ENCODE assay signal across 8 mouse cellular contexts in genomic region chr2:5900145-5900544, GRCm38 (mm10). TPM values are rescaled to one million over a fixed set of nuclear protein-coding genes. Genes with fewer than 3 reads are reported as not detected.
DNase-seq lines count a peak whose midpoint lies in the region; ATAC-seq and TF ChIP-seq lines count a peak whose summit lies in the region.

No protein-coding gene starts in this region.

- no peaks in the 10 kb centered on the region for H3K4me1 ChIP-seq in CH12.LX (ENCODE audit: control insufficient read depth in 1 of 2, insufficient read depth in 2 of 2)
- H3K4me1 ChIP-seq in lung, postnatal 0 days (ENCODE audit: insufficient read depth, low read depth, low read length) = no peaks in the 10 kb centered on the region
- H3K4me1 ChIP-seq in heart, embryonic 12.5 days (replicated peaks) = no peaks in the 10 kb centered on the region

- no peaks in the 10 kb centered on the region for H3K27me3 ChIP-seq in CH12.LX (replicated peaks)
- no peaks in the 10 kb centered on the region for H3K27me3 ChIP-seq in lung, postnatal 0 days (replicated peaks; ENCODE audit: insufficient read depth, low read length)
- no peaks in the 10 kb centered on the region for H3K27me3 ChIP-seq in heart, embryonic 12.5 days (replicated peaks)

- H3K9me3 ChIP-seq in CH12.LX (replicated peaks; ENCODE audit: low read length) = no peaks in the 10 kb centered on the region
- no peaks in the 10 kb centered on the region for H3K9me3 ChIP-seq in lung, postnatal 0 days (ENCODE audit: low read length)
- no peaks in the 10 kb centered on the region for H3K9me3 ChIP-seq in heart, embryonic 12.5 days (replicated peaks)

- no peak overlapping the region for H3K27ac ChIP-seq in CH12.LX (ENCODE audit: insufficient read depth, low read depth)
- no peak overlapping the region for H3K27ac ChIP-seq in lung, postnatal 0 days (ENCODE audit: low read length)
- H3K27ac ChIP-seq in heart, embryonic 12.5 days (ENCODE audit: poor library complexity, severe bottlenecking) = no peak overlapping the region

- in situ Hi-C loops in CH12.LX (cut with MboI; ENCODE audit: low pct_ligation_motif_present, low pct_unique_long_range_greater_than_20kb, low sequenced_read_pairs) = no loop called here

- TF ChIP-seq CTCF in CH12.LX (conservative IDR thresholded peaks at IDR 0.05 in 1 of 2, IDR thresholded peaks at IDR 0.05 in 1 of 2; ENCODE audit: low read depth in 2 of 2, low read length in 2 of 2) = peak; percentile 76 to 85
- peak; percentile 70 for TF ChIP-seq CTCF in lung, postnatal 0 days (IDR thresholded peaks at IDR 0.05)

- dilution Hi-C loops in CH12.LX (cut with MboI; ENCODE audit: extremely low pct_ligation_motif_present, extremely low pct_unique_long_range_greater_than_20kb, low sequenced_read_pairs) = no loop called here

- TF ChIP-seq EP300 in CH12.LX (IDR thresholded peaks at IDR 0.05; ENCODE audit: low read length) = no peak
- TF ChIP-seq EP300 in lung, postnatal 0 days (IDR thresholded peaks at IDR 0.05) = no peak

- WGBS in lung, postnatal 0 days = 60% methylated on average over 5 of the region's 5 CpGs
- 62% methylated on average over 5 of the region's 5 CpGs for WGBS in heart, embryonic 12.5 days

- no peak overlapping the region for H3K4me2 ChIP-seq in CH12.LX (ENCODE audit: insufficient read depth, low read depth, poor library complexity, severe bottlenecking)
- H3K4me2 ChIP-seq in lung, postnatal 0 days (replicated peaks; ENCODE audit: low read depth, low read length) = no peak overlapping the region
- H3K4me2 ChIP-seq in heart, embryonic 12.5 days = no peak overlapping the region

- DNase-seq in kidney, postnatal 10 days = peak; percentile 48
- no peak for DNase-seq in kidney, adult 11 months
- DNase-seq in CH12.LX (ENCODE audit: extremely low read depth) (peak; percentile 72), R1 (ENCODE audit: low read depth, low spot score) (peak; percentile 75)
- DNase-seq in lung, postnatal 0 days (ENCODE audit: low spot score) = peak; percentile 60
- no peak for DNase-seq in ovary, adult 18-20 months (ENCODE audit: low spot score)
- no peak for DNase-seq in layer of hippocampus, adult 8-10 months (ENCODE audit: low spot score in 2 of 2)

- no peaks in the 10 kb centered on the region for H3K36me3 ChIP-seq in CH12.LX (replicated peaks in 1 of 2; ENCODE audit: control insufficient read depth in 1 of 2, insufficient read depth in 1 of 2, low read length in 1 of 2)
- H3K36me3 ChIP-seq in lung, postnatal 0 days (ENCODE audit: insufficient read depth, low read length) = no peaks in the 10 kb centered on the region
- H3K36me3 ChIP-seq in heart, embryonic 12.5 days = peaks cover 5% of the 10 kb centered on the region

- no peak for TF ChIP-seq POLR2A in CH12.LX (IDR thresholded peaks at IDR 0.05; ENCODE audit: low read depth, low read length)

- no peak overlapping the region for H3K4me3 ChIP-seq in CH12.LX (replicated peaks in 1 of 3; ENCODE audit: low read depth in 2 of 3, low read length in 2 of 3, poor library complexity in 1 of 3)
- no peak overlapping the region for H3K4me3 ChIP-seq in lung, postnatal 0 days (ENCODE audit: low read depth, low read length)
- H3K4me3 ChIP-seq in heart, embryonic 12.5 days = no peak overlapping the region

- no peak overlapping the region for H3K9ac ChIP-seq in CH12.LX (ENCODE audit: insufficient read depth, low read depth)
- H3K9ac ChIP-seq in lung, postnatal 0 days (replicated peaks; ENCODE audit: low read depth) = no peak overlapping the region
- no peak overlapping the region for H3K9ac ChIP-seq in heart, embryonic 12.5 days

- H3K79me2 ChIP-seq in CH12.LX (replicated peaks; ENCODE audit: control insufficient read depth, extremely low read depth, insufficient read depth, poor library complexity, severe bottlenecking) = no peaks in the 10 kb centered on the region

- no peak for ATAC-seq in lung, postnatal 0 days
- no peak for ATAC-seq in heart, embryonic 12.5 days (ENCODE audit: insufficient number of reproducible peaks, low FRiP score)

- peak; percentile 85 for TF ChIP-seq RAD21 in CH12.LX (IDR thresholded peaks at IDR 0.05; ENCODE audit: low read depth, low read length)

TF ChIP-seq in CH12.LX, 34 proteins besides CTCF, POLR2A, EP300 and RAD21 (continues in another document):
- TF ChIP-seq MYC (IDR thresholded peaks at IDR 0.05; ENCODE audit: low read depth, low read length) (peak; percentile 82), MXI1 (IDR thresholded peaks at IDR 0.05; ENCODE audit: low read depth, low read length) (no peak), TBP (conservative IDR thresholded peaks at IDR 0.05; ENCODE audit: low read depth, low read length) (no peak), GABPA (IDR thresholded peaks at IDR 0.05; ENCODE audit: insufficient replicate concordance, low read depth, low read length) (no peak), E2F4 (IDR thresholded peaks at IDR 0.05; ENCODE audit: insufficient replicate concordance, low read depth, low read length) (no peak), ZNF384 (IDR thresholded peaks at IDR 0.05; ENCODE audit: low read depth, low read length) (no peak), SIN3A (IDR thresholded peaks at IDR 0.05; ENCODE audit: low read length) (peak; percentile 39; the same call in 1 of the 2 replicates), NRF1 (IDR thresholded peaks at IDR 0.05; ENCODE audit: low read depth, low read length) (no peak), ZMIZ1 (IDR thresholded peaks at IDR 0.05; ENCODE audit: low read depth, low read length) (no peak), BHLHE40 (IDR thresholded peaks at IDR 0.05; ENCODE audit: low read depth, low read length) (no peak), JUN (IDR thresholded peaks at IDR 0.05; ENCODE audit: insufficient read depth, low read depth, low read length) (no peak), MAZ (IDR thresholded peaks at IDR 0.05; ENCODE audit: low read depth, low read length) (no peak), MAX (IDR thresholded peaks at IDR 0.05; ENCODE audit: low read length) (peak; percentile 39; the same call in 1 of the 2 replicates), PAX5 (IDR thresholded peaks at IDR 0.05; ENCODE audit: low read length) (no peak), CHD1 (IDR thresholded peaks at IDR 0.05; ENCODE audit: low read depth, low read length) (no peak), SMC3 (IDR thresholded peaks at IDR 0.05; ENCODE audit: low read depth, low read length) (peak; percentile 85), MEF2A (IDR thresholded peaks at IDR 0.05; ENCODE audit: borderline replicate concordance, low read depth, low read length) (0 out of 2 replicates have a peak, but pooled peaks have one; percentile 29), CHD2 (IDR thresholded peaks at IDR 0.05; ENCODE audit: low read length) (no peak), USF1 (IDR thresholded peaks at IDR 0.05; ENCODE audit: low read depth, low read length) (no peak), HCFC1 (IDR thresholded peaks at IDR 0.05; ENCODE audit: low read depth, low read length) (no peak), KAT2A (IDR thresholded peaks at IDR 0.05; ENCODE audit: insufficient replicate concordance, low read length) (no peak), NELFE (IDR thresholded peaks at IDR 0.05; ENCODE audit: low read depth, low read length) (peak; percentile 21; the same call in 1 of the 2 replicates), TCF12 (IDR thresholded peaks at IDR 0.05; ENCODE audit: low read depth, low read length) (0 out of 2 replicates have a peak, but pooled peaks have one; percentile 29), MAFK (IDR thresholded peaks at IDR 0.05; ENCODE audit: insufficient replicate concordance, low read length) (peak; percentile 25; the same call in 1 of the 2 replicates), ETS1 (conservative IDR thresholded peaks at IDR 0.05; ENCODE audit: low read depth, low read length) (no peak)

RNA-seq across cellular contexts. Expression of gene Sec61a2, which starts 4.9 kb away (rescaled TPM):
- total RNA-seq in CH12.LX (2012; rRNA removed) (20.8 and 23.3 TPM in 2 replicates), CH12.LX (2014; rRNA removed) (44.6 and 53.8 TPM in 2 replicates)
- 46.2 and 53.5 TPM in 2 replicates for polyA plus RNA-seq in CH12.LX (2012; ENCODE audit: insufficient read length, low read depth)
- polyA plus RNA-seq in lung, postnatal 0 days (2015; fragmentation: Nextera tagmentation; extraction: Ambion mirVana) = 19.2 and 21.3 TPM in 2 replicates
- total RNA-seq in layer of hippocampus, adult 8-10 months (2022) = 100 to 1,000 TPM in 2 of 4 experiments, 10 to 100 TPM in 2; 88.3 to 135 (median 101) TPM
- polyA plus RNA-seq in heart, embryonic 12.5 days (2016; fragmentation: Nextera tagmentation; extraction: Ambion mirVana) = 54.9 and 55.4 TPM in 2 replicates

RNA-seq across cellular contexts. Expression of gene Gm13199, which starts 37.4 kb away (rescaled TPM):
- total RNA-seq in CH12.LX (2012; rRNA removed) (0.50 and 1.1 TPM in 2 replicates), CH12.LX (2014; rRNA removed) (0.47 and 0.85 TPM in 2 replicates)
- polyA plus RNA-seq in CH12.LX (2012; ENCODE audit: insufficient read length, low read depth) = 2.7 and 4.1 TPM in 2 replicates
- polyA plus RNA-seq in lung, postnatal 0 days (2015; fragmentation: Nextera tagmentation; extraction: Ambion mirVana) = 0.33 and 0.58 TPM in 2 replicates
- 1 to 10 TPM in 3 of 4 experiments, under 1 TPM in 1; 0.80 to 4.7 (median 2.3) TPM for total RNA-seq in layer of hippocampus, adult 8-10 months (2022)
- 0.98 and 1.1 TPM in 2 replicates for polyA plus RNA-seq in heart, embryonic 12.5 days (2016; fragmentation: Nextera tagmentation; extraction: Ambion mirVana)

RNA-seq across cellular contexts. Expression of gene Dhtkd1, which starts 42.4 kb away (rescaled TPM):
- total RNA-seq in CH12.LX (2012; rRNA removed) (0.21 and 0.38 TPM in 2 replicates), CH12.LX (2014; rRNA removed) (0.11 and 0.35 TPM in 2 replicates)
- polyA plus RNA-seq in CH12.LX (2012; ENCODE audit: insufficient read length, low read depth) = 0.15 and 0.17 TPM in 2 replicates
- 0.39 and 0.98 TPM in 2 replicates for polyA plus RNA-seq in lung, postnatal 0 days (2015; fragmentation: Nextera tagmentation; extraction: Ambion mirVana)
- total RNA-seq in layer of hippocampus, adult 8-10 months (2022) = 10 to 100 TPM in 3 of 4 experiments, 1 to 10 TPM in 1; 6.9 to 12.3 (median 11.1) TPM
- polyA plus RNA-seq in heart, embryonic 12.5 days (2016; fragmentation: Nextera tagmentation; extraction: Ambion mirVana) = 2.0 and 2.1 TPM in 2 replicates

RNA-seq across cellular contexts. Expression of gene Upf2, which starts 51.1 kb away (rescaled TPM):
- total RNA-seq in CH12.LX (2012; rRNA removed) = 9.3 and 11.7 TPM in 2 replicates
- total RNA-seq in CH12.LX (2014; rRNA removed) = 11.8 and 13.4 TPM in 2 replicates
- 27.0 and 30.4 TPM in 2 replicates for polyA plus RNA-seq in CH12.LX (2012; ENCODE audit: insufficient read length, low read depth)
- polyA plus RNA-seq in lung, postnatal 0 days (2015; fragmentation: Nextera tagmentation; extraction: Ambion mirVana) = 5.8 and 7.1 TPM in 2 replicates
- 10 to 100 TPM; 32.6 to 52.1 (median 41.1) TPM for total RNA-seq in layer of hippocampus, adult 8-10 months (2022)
- polyA plus RNA-seq in heart, embryonic 12.5 days (2016; fragmentation: Nextera tagmentation; extraction: Ambion mirVana) = 7.3 and 8.2 TPM in 2 replicates

RNA-seq across cellular contexts. Expression of gene Cdc123, which starts 55.2 kb away (rescaled TPM):
- total RNA-seq in CH12.LX (2012; rRNA removed) (164 and 199 TPM in 2 replicates), CH12.LX (2014; rRNA removed) (215 and 230 TPM in 2 replicates)
- polyA plus RNA-seq in CH12.LX (2012; ENCODE audit: insufficient read length, low read depth) = 291 and 339 TPM in 2 replicates
- polyA plus RNA-seq in lung, postnatal 0 days (2015; fragmentation: Nextera tagmentation; extraction: Ambion mirVana) = 147 and 163 TPM in 2 replicates
- 100 to 1,000 TPM; 130 to 158 (median 141) TPM for total RNA-seq in layer of hippocampus, adult 8-10 months (2022)
- polyA plus RNA-seq in heart, embryonic 12.5 days (2016; fragmentation: Nextera tagmentation; extraction: Ambion mirVana) = 205 and 207 TPM in 2 replicates

Comparison
In these comparisons a context has a peak if more than half of its experiments do, and no peak if none do; other contexts are left out.
1. DNase-seq: peak in kidney, postnatal 10 days (single experiment), CH12.LX (single experiment), R1 (single experiment) and lung, postnatal 0 days (single experiment); none in kidney, adult 11 months (single experiment), ovary, adult 18-20 months (single experiment) and layer of hippocampus, adult 8-10 months (0 of 2).